Mouse (Mus musculus) activated CD4-positive, CD25-positive, alpha-beta regulatory T cell, adult 4 months (primary cell): ENCODE results near the gene Castor2. TPM values are rescaled to one million over a fixed set of nuclear protein-coding genes. Genes with fewer than 3 reads are reported as not detected.

Source experiments
- ATAC-seq: one replicate; pipeline ENCODE4 v1.8.0; 2017
- polyA plus RNA-seq, 2 experiments: library from polyadenylated mRNA; unstranded; fragments of 100-300 nt; shearing (Covaris generic); gene quantifications; one replicate each; pipeline ENCODE4 v1.2.1; 2017

The Castor2 gene
- polyA plus RNA-seq, 2 experiments from 2014 or later: 4.3 to 4.6 TPM

DNA sequence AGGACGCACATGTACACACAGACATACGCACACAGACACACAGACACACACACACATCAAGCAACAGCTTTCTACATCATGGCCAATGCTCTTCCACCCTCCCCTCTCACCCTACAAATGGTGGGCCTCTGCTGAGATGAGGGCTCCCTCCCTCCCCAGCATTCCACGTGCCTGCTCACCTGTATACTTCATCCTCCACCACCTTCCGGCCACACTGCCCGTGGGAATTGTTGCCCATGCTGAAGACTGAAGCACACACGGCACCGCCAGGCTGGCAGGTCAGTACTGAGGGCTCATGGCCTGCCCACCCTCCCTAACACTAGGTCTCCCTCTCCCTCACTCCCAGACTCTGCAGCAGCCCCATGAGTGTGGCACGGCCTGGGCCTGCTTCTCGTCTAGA is 68.5 kb downstream of the Castor2 start:
- no peak for ATAC-seq

DNA sequence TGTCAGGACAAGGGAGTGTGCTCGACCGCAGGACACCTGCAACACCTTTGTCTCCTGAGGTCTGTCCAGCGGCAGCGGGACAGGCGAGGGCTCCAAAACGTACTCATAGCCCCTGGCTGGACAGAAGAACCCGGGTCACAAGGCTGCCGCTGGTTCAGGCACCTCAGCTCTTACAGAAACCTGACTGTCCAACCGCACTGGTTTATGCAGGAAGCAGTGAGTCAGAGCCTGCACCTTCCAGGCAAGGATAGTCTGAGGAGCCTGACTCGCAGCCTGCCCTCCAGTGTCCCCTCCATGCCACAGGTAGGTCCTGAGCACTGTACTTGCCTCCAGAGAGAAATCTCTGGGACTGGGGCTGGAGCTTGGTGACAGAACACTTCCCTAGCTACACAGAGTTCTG is 69.7 kb downstream of the Castor2 start:
- ATAC-seq: no peak

DNA sequence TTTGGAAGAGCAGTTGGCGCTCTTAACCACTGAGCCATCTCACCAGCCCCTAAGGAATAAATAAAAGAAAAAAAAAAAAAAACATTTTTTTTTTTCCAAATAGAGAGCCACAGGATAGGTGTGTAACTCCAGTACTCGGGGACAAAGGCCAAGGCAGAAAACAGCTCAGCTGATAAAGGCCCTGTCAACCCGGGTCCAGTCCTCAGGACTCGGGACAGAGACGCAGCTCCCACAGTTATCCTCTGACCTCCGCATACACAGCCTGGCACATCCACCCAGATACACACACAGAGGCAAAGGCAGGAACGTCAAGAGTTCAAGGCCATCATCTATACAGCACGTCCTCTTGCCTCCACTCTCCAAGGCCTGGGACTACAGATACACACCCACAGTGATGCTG is 70.7 kb downstream of the Castor2 start:
- no peak for ATAC-seq

DNA sequence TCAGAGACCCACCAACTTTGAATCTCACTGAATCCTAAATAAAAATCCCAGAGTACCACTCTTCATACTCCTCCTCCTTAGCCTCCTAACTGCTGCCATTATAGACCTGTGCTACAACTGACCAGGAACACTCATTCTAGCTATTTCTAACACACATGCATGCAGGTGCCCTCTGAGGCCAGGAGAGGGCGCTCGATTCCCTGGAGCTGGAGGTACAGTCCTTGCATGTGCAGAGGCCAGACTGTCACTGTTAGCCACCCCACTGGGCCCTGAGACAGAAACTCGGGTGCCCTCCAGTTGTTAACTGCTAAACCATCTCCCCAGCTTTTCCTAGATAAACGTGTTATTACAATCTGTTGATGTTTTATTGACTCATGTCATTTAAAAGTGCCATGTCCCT is 73.7 kb downstream of the Castor2 start:
- no peak for ATAC-seq

DNA sequence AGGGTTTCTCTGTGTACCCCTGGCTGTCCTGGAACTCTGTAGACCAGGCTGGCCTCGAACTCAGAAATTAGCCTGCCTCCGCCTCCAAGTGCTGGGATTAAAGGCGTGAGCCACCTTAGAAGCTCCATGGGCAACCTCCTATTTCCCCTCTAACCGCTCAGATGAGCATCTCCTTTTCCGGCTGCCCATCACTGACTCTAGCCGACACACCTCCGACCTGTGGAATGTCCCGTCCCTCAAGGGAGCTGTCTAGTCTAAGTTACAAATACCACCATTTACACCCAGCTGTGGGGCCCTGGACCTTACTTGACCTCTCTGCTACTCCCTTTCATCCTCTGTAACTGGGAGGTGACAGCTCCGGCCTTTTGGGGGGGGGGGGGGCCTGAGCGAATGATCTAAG is 76.2 kb downstream of the Castor2 start:
- no peak for ATAC-seq

DNA sequence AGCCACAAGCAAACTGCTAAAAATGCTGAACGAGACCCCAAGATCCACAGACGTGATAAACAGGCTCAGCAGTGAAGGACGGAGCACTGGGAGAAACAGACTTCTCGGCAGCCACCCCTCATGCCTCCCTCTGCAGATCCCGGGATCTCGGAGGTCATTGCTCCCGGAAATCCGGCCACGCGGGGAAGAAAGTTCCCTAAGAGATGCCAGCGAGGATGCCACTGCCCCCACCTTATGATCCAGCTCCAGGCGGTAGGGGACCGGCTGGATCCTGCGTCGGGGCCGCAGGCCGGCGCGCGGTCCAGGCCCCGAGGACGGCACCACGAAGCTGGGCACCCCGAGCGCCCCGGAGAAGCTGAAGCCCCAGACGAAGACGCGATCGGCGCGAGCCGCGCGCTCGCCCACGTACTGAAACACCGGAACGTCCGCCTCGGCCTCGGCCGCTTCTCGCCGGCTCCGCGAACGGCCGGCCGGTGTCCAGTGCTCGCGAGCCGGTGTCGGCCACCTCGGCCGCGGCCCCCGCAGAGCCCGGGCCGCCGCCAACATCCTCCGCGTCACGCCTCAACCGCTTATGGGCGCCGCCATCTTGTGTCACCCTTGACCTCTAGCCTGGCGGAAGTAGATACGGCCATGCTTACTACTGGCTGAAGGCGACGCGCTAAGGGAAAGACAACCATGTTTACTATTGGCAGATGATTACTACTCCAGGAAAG is 76.8 kb downstream of the Castor2 start, which contains the start of gene Rcc1l:
Rcc1l (minus strand) TSS at position 606 of the 713 bp plus-strand sequence.
- peak; percentile 93 for ATAC-seq

DNA sequence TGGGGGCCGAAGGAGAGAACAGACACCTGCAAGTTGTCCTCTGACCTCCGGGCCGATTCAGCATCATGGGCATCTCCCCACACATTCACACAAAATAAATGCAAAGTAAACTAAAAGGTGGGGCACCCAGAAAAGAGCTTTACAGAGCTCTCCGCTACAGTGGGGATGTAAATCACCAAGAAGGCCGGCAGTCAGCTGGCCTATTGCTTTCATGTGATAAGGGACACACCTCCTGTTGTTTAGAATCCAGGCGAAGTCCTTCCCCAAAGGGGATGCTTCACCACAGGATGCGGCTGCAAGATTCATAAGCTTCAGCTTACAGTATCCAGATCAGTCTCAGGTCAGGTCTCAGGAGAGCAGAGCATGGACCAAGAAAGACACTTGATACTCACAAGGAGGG is 79.0 kb downstream of the Castor2 start:
- no peak for ATAC-seq

DNA sequence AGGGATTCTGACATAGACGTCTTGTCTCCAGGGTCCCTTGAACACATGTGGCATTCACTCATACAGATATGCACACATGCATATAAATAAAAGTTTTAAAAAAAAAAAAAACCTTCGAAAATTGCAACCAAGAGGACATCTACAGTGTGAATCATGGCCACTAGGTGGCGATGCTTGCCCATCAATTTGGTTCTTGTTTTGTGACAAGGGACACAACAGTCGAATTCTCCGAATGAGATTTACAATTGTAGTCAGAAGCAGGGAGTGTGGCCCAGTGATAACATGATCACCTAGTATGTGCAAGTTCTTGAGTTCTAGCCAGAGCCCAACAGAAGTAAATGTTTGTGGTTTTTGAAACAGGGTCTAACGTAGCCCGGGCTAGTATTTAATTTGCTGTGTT is 80.4 kb downstream of the Castor2 start:
- peak; percentile 16 for ATAC-seq

DNA sequence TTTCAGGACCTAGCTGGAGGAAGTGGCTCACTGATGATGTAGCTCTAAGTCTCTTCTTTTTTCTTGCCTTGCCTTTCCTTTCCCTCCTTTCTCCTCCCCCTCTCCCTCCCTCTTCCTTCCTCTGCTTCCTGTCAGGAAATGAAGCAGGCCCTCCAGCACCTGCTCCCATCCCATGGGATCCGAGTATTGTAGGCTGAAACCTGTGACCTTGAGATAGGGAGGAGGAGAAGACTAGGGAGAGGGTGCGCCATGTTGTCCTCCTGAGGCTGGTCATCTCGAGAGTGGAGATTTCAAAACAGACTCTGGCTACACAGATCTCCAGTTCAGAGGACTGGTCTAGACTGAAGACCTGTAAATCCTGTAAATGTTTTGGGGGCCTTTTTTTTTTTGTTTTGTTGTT is 82.7 kb downstream of the Castor2 start:
- ATAC-seq: no peak

DNA sequence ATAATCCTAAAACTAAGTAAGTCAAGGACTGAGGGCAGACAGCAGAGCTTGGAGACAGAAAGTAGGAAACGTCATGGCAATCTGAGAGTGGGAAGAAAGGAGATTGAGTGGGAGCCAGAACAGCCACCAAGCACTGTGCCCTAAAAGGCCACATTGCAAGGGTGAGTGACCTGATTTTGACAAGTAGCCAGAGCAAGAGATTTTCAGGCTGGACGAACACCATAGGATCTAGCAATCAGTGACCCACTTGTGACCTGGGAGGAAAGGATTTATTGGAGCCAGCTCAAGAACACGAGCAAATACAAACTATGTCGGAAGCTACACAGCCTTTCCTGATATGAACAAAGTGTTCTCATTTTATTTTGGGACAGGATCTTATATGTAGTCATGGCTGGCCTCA is 83.2 kb downstream of the Castor2 start:
- no peak for ATAC-seq

DNA sequence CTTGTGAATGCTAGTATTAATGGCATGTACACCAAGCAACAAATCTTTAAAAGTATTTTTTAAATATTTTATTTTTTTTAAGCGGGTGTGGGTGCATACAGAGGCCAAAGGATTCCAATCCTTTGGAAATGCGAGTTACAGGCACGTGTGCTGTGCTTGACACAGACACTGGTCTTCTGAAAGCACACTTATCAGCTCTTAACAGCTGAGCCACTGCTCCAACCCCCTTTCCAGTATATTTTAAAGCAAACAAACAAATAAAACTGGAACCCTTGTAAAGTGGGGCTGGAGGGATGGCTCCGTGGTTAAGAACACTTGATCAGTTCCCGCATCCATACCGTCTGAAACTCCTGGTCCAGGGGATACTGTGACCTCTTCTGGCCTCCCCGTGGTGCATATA is 83.7 kb downstream of the Castor2 start:
- ATAC-seq: no peak

DNA sequence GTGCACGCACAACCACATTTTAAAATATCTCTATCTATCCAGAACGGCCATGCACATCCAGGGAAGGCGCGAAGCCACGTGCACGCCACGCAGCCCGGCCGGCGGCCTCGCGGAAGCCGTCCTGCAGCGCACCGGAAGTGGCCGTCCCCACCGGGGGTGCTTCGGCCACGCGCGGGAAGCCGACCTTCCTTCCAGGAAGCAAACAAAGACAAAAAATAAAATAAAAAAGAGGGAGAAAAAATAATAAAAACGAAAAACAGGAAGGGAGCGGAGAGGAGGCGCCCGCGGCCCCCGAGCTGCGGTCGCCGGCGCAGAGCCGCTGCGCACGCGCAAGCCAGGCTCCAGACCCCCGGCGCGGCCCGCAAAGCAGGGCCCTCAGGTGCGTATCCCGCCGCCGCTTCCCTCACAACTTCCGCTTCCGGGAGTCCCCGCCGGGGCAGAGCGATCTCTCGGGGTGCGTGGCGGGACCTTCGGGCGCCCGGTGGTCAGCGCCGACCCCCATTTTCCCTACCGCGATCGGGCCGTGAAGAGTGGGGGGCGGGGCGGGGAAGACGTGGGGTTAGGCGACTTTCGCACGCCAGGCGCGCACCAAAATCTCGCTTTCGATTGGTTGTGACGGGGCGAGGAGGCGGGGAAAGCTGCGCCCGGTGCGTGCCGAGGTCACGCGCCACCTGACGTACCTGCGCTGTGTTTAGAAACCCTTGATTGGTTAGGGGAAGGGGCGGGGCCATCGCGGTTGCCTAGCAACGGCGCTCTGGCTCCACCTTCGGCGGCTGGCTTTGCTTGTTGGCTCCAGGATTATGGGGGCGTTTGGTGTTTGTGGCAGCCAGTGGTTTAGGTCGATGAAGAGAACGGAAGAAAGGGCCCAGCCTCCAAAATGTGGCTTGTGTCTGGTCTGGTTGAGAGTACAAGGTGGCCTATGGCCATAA is 84.6 kb downstream of the Castor2 start, which contains the start of gene Gtf2ird2:
Gtf2ird2 (plus strand) TSS at position 140 of the 929 bp plus-strand sequence.
- peak; percentile 86 for ATAC-seq

DNA sequence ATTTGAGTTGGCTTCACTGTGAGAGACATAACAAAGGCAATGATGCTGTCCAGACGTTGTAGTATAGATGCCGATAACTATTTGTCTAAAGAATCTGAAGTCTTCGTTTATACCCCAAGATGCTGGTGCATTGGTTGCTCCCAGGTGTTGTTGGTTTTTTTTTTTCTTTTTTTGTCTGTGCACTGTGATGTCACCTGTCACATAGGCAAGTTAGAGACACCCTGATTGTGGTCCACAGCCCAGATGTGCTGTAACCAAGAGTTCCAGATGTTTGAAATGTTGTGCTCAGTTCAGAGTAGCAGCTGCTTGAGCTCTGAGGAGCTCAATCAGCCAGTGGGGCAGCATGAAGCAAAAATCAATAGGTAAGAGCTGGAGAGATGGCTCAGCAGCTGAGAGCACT is 86.5 kb downstream of the Castor2 start:
- no peak for ATAC-seq

DNA sequence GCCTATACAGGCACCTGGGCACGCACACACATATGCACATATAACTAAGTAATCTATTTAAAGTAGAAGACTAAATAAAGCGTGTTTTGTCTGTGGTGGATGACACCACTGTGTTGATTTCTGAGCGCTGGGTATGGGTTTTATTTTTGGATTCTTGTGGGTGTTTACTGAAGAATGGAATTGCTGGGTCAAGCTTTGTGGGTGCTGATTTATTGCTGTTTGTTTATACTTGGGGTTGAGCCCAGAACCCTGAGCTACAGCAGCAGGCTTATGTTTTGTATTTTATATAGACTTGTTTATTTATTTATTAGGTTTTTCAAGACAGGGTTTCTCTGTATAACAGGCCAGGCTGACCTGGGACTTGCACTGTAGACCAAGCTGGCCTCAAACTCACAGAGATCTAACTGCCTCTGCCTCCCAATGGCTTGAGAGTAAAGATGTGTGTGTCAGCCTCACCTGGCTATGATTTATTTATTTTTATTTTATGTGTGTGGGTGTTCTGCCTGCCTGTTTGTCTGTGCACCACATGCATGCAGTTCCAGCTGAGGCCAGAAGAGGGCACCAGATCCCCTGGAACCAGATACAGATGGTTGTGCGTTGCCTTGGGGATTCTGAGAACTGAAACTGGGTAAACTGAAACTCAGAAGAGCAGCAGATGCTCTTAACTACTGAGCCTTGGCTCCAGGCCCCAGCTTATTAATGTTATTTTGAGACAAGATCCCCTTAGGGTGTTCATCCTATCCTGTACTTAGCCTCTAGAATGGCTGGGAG is 87.6 kb downstream of the Castor2 start:
- no peak for ATAC-seq

DNA sequence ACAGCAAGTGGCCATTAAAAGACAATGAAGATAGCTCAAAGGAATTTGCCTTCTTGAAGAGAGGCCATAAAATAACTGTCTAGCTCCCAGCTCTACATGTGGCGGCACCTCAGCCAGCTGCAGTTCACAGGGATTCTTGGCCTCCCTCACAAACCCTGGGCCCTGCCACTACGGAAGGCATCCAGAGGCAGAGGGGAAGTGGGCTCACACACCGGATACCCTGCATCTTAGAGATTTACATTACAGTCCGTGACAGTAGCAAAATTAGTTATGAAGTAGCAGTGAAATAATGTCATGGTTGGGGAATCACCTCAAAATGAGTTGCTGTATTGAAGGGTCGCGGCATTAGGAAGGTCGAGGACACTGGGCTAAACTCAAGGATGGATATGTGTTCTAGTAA is 89.1 kb downstream of the Castor2 start:
- ATAC-seq: no peak

DNA sequence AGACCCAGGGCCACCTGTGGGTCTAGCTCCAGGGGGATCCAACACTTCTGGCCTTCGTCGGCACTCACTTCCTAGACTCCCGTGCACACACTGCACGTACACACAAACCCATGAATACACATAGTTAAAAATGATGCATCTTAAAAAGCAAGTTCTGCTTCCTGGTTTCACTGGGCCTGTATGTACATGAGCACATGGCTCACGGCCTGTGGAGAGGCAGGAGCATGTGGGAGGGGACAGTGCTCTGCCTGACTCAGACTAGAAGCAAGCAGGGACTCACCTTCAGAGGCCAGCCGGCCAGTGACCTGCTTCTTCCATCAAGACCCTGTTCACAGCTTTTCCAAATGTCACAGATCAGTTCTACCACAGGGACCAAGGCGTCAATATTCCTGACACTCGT is 94.2 kb downstream of the Castor2 start:
- no peak for ATAC-seq

Other genes with a start within 250 kb of the Castor2 start
- gene Rcc1l, start 77.1 kb downstream of the Castor2 start, polyA plus RNA-seq: 1 to 10 TPM; 2.1 to 2.4 TPM
- gene Gtf2ird2, start 84.3 kb downstream of the Castor2 start, polyA plus RNA-seq: 1 to 10 TPM; 2.6 to 5.8 TPM
- 10 to 100 TPM; 12.4 to 15.2 TPM for gene Ncf1, start 129.9 kb downstream of the Castor2 start, polyA plus RNA-seq
- 10 to 100 TPM; 71.1 to 90.5 TPM for gene Gtf2i, start 215.0 kb downstream of the Castor2 start, polyA plus RNA-seq